Mouse (Mus musculus) intestine, embryonic 15.5 days (tissue): ENCODE measurements around the gene Lrrc15. TPM values are rescaled to one million over a fixed set of nuclear protein-coding genes. Genes with fewer than 3 reads are reported as not detected.

Experiments used
- ATAC-seq: fragments of 200-750 bp; cut with Nextera tagmentation; 2 replicates; pipeline ENCODE4 v1.8.0; 2017; ENCODE audit warnings: moderate TSS enrichment, moderate library complexity
- H3K27ac ChIP-seq: fragments of 300-500 bp; sonication (generic); 2 replicates; pipeline ENCODE4 v1.5.1; 2015; ENCODE audit warnings: mild to moderate bottlenecking, inconsistent platforms
- H3K27me3 ChIP-seq: fragments of 300-500 bp; sonication (generic); replicated peaks from 2 replicates; pipeline ENCODE4 v1.6.1; 2015; ENCODE audit warnings: inconsistent platforms
- H3K36me3 ChIP-seq: fragments of 300-500 bp; sonication (generic); 2 replicates; pipeline ENCODE4 v1.6.1; 2015; ENCODE audit warnings: inconsistent platforms
- H3K4me1 ChIP-seq: fragments of 300-500 bp; sonication (generic); replicated peaks from 2 replicates; pipeline ENCODE4 v1.6.1; 2015; ENCODE audit warnings: inconsistent platforms
- H3K4me2 ChIP-seq: fragments of 300-500 bp; sonication (generic); replicated peaks from 2 replicates; pipeline ENCODE4 v1.6.1; 2015; ENCODE audit warnings: mild to moderate bottlenecking, inconsistent platforms
- H3K4me3 ChIP-seq: fragments of 300-500 bp; sonication (generic); replicated peaks from 2 replicates; pipeline ENCODE4 v1.5.1; 2015; ENCODE audit warnings: inconsistent platforms
- H3K9ac ChIP-seq: fragments of 300-500 bp; sonication (generic); 2 replicates; pipeline ENCODE4 v1.6.1; 2015; ENCODE audit warnings: inconsistent platforms
- H3K9me3 ChIP-seq: fragments of 300-500 bp; sonication (generic); 2 replicates; pipeline ENCODE4 v1.6.1; 2016; ENCODE audit warnings: inconsistent platforms
- WGBS: fragments of 180-500 bp; shearing (Covaris S2); methylation state at CpG from one replicate; pipeline ENCODE4 v1.1.7; 2015; 5-methylcytosine and 5-hydroxymethylcytosine counted together
- polyA plus RNA-seq: library from polyadenylated mRNA; unstranded; fragments of >200 nt; fragmentation: Nextera tagmentation; extraction: Ambion mirVana; gene quantifications from 2 replicates; pipeline ENCODE4 v1.2.1, GENCODE M21; 2015

Gene Lrrc15
- polyA plus RNA-seq, 1 experiment from 2014 or later = 0.44 TPM

GRCm38 (mm10) chr16:30234077-30234476 lies 49.0 kb downstream of the Lrrc15 start:
- Histone ChIP-seq H3K27ac (no peak overlapping the region), H3K36me3 (no peaks in the 10 kb centered on the region), H3K9ac (no peak overlapping the region), H3K9me3 (no peaks in the 10 kb centered on the region), H3K4me3 (no peak overlapping the region), H3K27me3 (no peaks in the 10 kb centered on the region; the same call in 1 of the 2 replicates), H3K4me1 (peaks cover 21% of the 10 kb centered on the region), H3K4me2 (no peak overlapping the region)
- 48% methylated on average over 8 of the region's 8 CpGs for WGBS
- ATAC-seq = no peak

- no peaks in the 10 kb centered on the region for H3K36me3 ChIP-seq
- H3K4me3 ChIP-seq = no peak overlapping the region
- H3K27ac ChIP-seq = no peak overlapping the region; the same call in 1 of the 2 replicates
- no peak for ATAC-seq
- H3K27me3 ChIP-seq = no peaks in the 10 kb centered on the region; the same call in 1 of the 2 replicates
- H3K4me1 ChIP-seq = peaks cover 21% of the 10 kb centered on the region
- no peak overlapping the region for H3K4me2 ChIP-seq
- H3K9me3 ChIP-seq = no peaks in the 10 kb centered on the region
- 38% methylated on average over 13 of the region's 13 CpGs for WGBS
- H3K9ac ChIP-seq = no peak overlapping the region
Observed at GRCm38 (mm10) chr16:30231882-30232604, 51.0 kb downstream of the Lrrc15 start.

- Histone ChIP-seq H3K36me3 (no peaks in the 10 kb centered on the region), H3K9me3 (no peaks in the 10 kb centered on the region), H3K27me3 (no peaks in the 10 kb centered on the region), H3K9ac (no peak overlapping the region), H3K4me3 (no peak overlapping the region), H3K4me1 (peaks cover 7% of the 10 kb centered on the region), H3K27ac (no peak overlapping the region), H3K4me2 (no peak overlapping the region)
- WGBS = 38% methylated on average over 7 of the region's 7 CpGs
- no peak for ATAC-seq
Observed at GRCm38 (mm10) chr16:30227352-30227751, 55.7 kb downstream of the Lrrc15 start.

GRCm38 (mm10) chr16:30221161-30221782 lies 61.8 kb downstream of the Lrrc15 start:
- no peak for ATAC-seq
- H3K4me3 ChIP-seq = no peak overlapping the region

More at GRCm38 (mm10) chr16:30221161-30221782, 61.8 kb downstream of the Lrrc15 start:
- no peak overlapping the region for H3K27ac ChIP-seq
- H3K9me3 ChIP-seq = no peaks in the 10 kb centered on the region
- no peaks in the 10 kb centered on the region for H3K36me3 ChIP-seq
- H3K9ac ChIP-seq = no peak overlapping the region
- no peaks in the 10 kb centered on the region for H3K27me3 ChIP-seq
- H3K4me1 ChIP-seq = no peaks in the 10 kb centered on the region
- no peak overlapping the region for H3K4me2 ChIP-seq
- 68% methylated on average over 13 of the region's 13 CpGs for WGBS

Other genes starting within 250 kb of the Lrrc15 start
- 55.7 and 67.4 TPM in 2 replicates for gene Hes1, start 218.9 kb downstream of the Lrrc15 start, polyA plus RNA-seq
- gene Cpn2, start 15.8 kb downstream of the Lrrc15 start, polyA plus RNA-seq = 0.19 and 0.20 TPM in 2 replicates
- 0.46 and 0.59 TPM in 2 replicates for gene Gp5, start 27.5 kb upstream of the Lrrc15 start, polyA plus RNA-seq
- gene Atp13a3, start 122.7 kb upstream of the Lrrc15 start, polyA plus RNA-seq = 18.9 and 21.4 TPM in 2 replicates